Mouse (Mus musculus) CH12.LX (cell line): ENCODE data around the gene Lrrc20.
A peak's percentile ranks its signal among the peaks of the same experiment; 100 is the strongest.

Experiments used
- CTCF ChIP-seq, 2 experiments: IDR thresholded peaks in 1 of 2; conservative IDR thresholded peaks in 1 of 2; 2 replicates each; pipeline ENCODE4 v1.5.1; 2011 to 2012; ENCODE audit warnings: low read depth in 2 of 2, low read length in 2 of 2, improper control_type of control experiment in 1 of 2, inconsistent platforms in 1 of 2, mild to moderate bottlenecking in 1 of 2, moderate library complexity in 1 of 2
- ELF1 ChIP-seq: IDR thresholded peaks from 2 replicates; pipeline ENCODE4 v1.6.1; 2014; ENCODE audit warnings: low read depth, mild to moderate bottlenecking, inconsistent platforms, low read length, improper control_type of control experiment
- HCFC1 ChIP-seq: IDR thresholded peaks from 2 replicates; pipeline ENCODE4 v1.6.1; 2012; ENCODE audit warnings: low read depth, mild to moderate bottlenecking, inconsistent platforms, low read length, improper control_type of control experiment
- JUND ChIP-seq: conservative IDR thresholded peaks from 2 replicates; pipeline ENCODE4 v1.6.1; 2011; ENCODE audit warnings: low read depth, low read length, improper control_type of control experiment
- TCF12 ChIP-seq: IDR thresholded peaks from 2 replicates; pipeline ENCODE4 v1.6.1; 2014; ENCODE audit warnings: low read depth, mild to moderate bottlenecking, inconsistent platforms, low read length, improper control_type of control experiment

- TF ChIP-seq CTCF (conservative IDR thresholded peaks at IDR 0.05 in 1 of 2, IDR thresholded peaks at IDR 0.05 in 1 of 2; ENCODE audit: low read depth in 2 of 2, low read length in 2 of 2) (no peak), TCF12 (peak; percentile 43; the same call in 1 of the 2 replicates), ELF1 (no peak), HCFC1 (no peak), JUND (no peak)
These were observed 124.0 kb downstream of the Lrrc20 start for GRCm38 (mm10) chr10:61599556-61600114.
